In the genomic region with DNA sequence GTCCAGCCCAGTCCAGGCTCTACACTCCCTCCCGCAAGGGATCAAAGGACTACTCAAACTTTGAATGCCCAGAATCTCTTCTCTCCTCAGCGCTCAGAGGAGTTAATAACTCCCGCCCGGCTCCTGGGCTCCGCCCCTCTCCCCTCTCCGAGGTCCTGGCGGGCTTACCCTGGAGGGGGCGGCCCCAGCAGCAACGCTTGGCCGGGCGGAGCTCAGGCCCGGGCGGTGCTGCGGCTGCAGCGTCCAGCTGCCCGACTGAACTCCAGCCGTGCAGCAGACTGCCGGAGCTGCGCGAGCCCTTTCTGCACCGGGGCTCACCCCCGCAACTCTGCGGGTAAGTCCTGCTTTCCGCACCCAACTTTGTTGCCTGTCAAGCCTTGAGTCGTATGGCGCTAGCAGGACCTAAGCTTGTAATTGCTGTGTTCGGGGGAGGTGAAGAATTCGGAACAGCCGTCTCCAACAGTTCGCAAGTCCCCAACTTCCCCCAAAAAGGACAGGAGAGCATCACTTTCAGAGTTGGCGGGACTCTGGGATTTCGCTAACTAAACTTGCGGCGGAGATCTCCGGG, we compare ENCODE assay signal across 8 mouse cellular contexts. TPM values are rescaled to one million over a fixed set of nuclear protein-coding genes. Genes with fewer than 3 reads are reported as not detected.
DNase-seq lines count a peak whose midpoint lies in the region; ATAC-seq and TF ChIP-seq lines count a peak whose summit lies in the region.

A gene (plus strand): TSS at position 187 of the 568 bp plus-strand sequence.

- H3K4me2 ChIP-seq in forebrain, embryonic 13.5 days, result peak within 1 kb of the TSS; percentile 81
- peak within 1 kb of the TSS; percentile 79 for H3K4me2 ChIP-seq in lung, postnatal 0 days (replicated peaks; ENCODE audit: low read depth, low read length)

- peaks cover 13 to 18% of the 10 kb centered on the region in 2 experiments for H3K4me1 ChIP-seq in ES-E14 (ENCODE audit: control insufficient read depth in 2 of 2, insufficient read depth in 2 of 2, low read length in 2 of 2, poor library complexity in 1 of 2)
- peaks cover 15% of the 10 kb centered on the region for H3K4me1 ChIP-seq in forebrain, embryonic 13.5 days
- H3K4me1 ChIP-seq in lung, postnatal 0 days (ENCODE audit: insufficient read depth, low read depth, low read length), result peaks cover 4% of the 10 kb centered on the region; the same call in 1 of the 2 replicates

- no peak for TF ChIP-seq EP300 in lung, postnatal 0 days (IDR thresholded peaks at IDR 0.05)

- TF ChIP-seq CTCF in layer of hippocampus, adult 2 months (conservative IDR thresholded peaks at IDR 0.05), result no peak
- TF ChIP-seq CTCF in lung, postnatal 0 days (IDR thresholded peaks at IDR 0.05), result no peak

- 0 out of 2 replicates have a peak, but pooled peaks cover 1% of the 10 kb centered on the region for H3K36me3 ChIP-seq in ES-E14 (ENCODE audit: control insufficient read depth, insufficient read depth, low read length, poor library complexity, severe bottlenecking)
- H3K36me3 ChIP-seq in forebrain, embryonic 13.5 days (ENCODE audit: poor library complexity, severe bottlenecking), result peaks cover 15% of the 10 kb centered on the region
- H3K36me3 ChIP-seq in lung, postnatal 0 days (ENCODE audit: insufficient read depth, low read length), result peaks cover 6% of the 10 kb centered on the region; the same call in 1 of the 2 replicates

- under 1% methylated on average over 35 of the region's 35 CpGs for WGBS in forebrain, embryonic 13.5 days
- under 1% methylated on average over 35 of the region's 35 CpGs for WGBS in lung, postnatal 0 days

- H3K9ac ChIP-seq in ES-E14 (ENCODE audit: insufficient read depth, low read depth, low read length, poor library complexity, severe bottlenecking), result peak within 1 kb of the TSS; percentile 90
- peak within 1 kb of the TSS; percentile 88 for H3K9ac ChIP-seq in forebrain, embryonic 13.5 days
- H3K9ac ChIP-seq in lung, postnatal 0 days (replicated peaks; ENCODE audit: low read depth), result peak within 1 kb of the TSS; percentile 58

- in situ Hi-C loops in ES-E14 (cut with MboI; ENCODE audit: low sequenced_read_pairs in 2 of 2, unreplicated experiment in 2 of 2), result no loop called here

- H3K9me3 ChIP-seq in ES-E14 (ENCODE audit: control insufficient read depth, insufficient read depth, low read depth, low read length), result no peaks in the 10 kb centered on the region
- no peaks in the 10 kb centered on the region for H3K9me3 ChIP-seq in forebrain, embryonic 13.5 days (replicated peaks)
- no peaks in the 10 kb centered on the region for H3K9me3 ChIP-seq in lung, postnatal 0 days (ENCODE audit: low read length)

- H3K27me3 ChIP-seq in forebrain, embryonic 13.5 days, result no peaks in the 10 kb centered on the region
- no peaks in the 10 kb centered on the region for H3K27me3 ChIP-seq in lung, postnatal 0 days (replicated peaks; ENCODE audit: insufficient read depth, low read length)

- H3K4me3 ChIP-seq in ES-E14 (ENCODE audit: insufficient read depth in 1 of 2, low read depth in 1 of 2, low read length in 2 of 2, poor library complexity in 1 of 2, severe bottlenecking in 1 of 2), result peak within 1 kb of the TSS; percentile 88 to 92
- peak within 1 kb of the TSS; percentile 83 for H3K4me3 ChIP-seq in forebrain, embryonic 13.5 days
- H3K4me3 ChIP-seq in layer of hippocampus, adult 2 months, result peak within 1 kb of the TSS; percentile 63
- peak within 1 kb of the TSS; percentile 92 for H3K4me3 ChIP-seq in lung, postnatal 0 days (ENCODE audit: low read depth, low read length)

- DNase-seq in ES-E14 (ENCODE audit: low read depth, low spot score), result peak; percentile 85
- peak; percentile 81 for DNase-seq in heart, postnatal 25 days (ENCODE audit: low spot score)
- peak; percentile 41 to 42 for DNase-seq in layer of hippocampus, adult 2 months (ENCODE audit: low spot score in 2 of 2)
- peak; percentile 96 for DNase-seq in lung, postnatal 0 days (ENCODE audit: low spot score)
- DNase-seq in ovary, postnatal 10 days (ENCODE audit: low spot score), result peak; percentile 73
- peak; percentile 56 for DNase-seq in thymus, postnatal 14 days

- ATAC-seq in cerebellum, adult (ENCODE audit: insufficient number of reproducible peaks, low FRiP score, low TSS enrichment), result peak; percentile 43
- ATAC-seq in forebrain, embryonic 13.5 days, result peak; percentile 73
- peak; percentile 92 for ATAC-seq in lung, postnatal 0 days

- intact Hi-C loops in heart, postnatal 25 days (cut with DNase I), result loop anchor here (2.0 kb wide), 1 partner anchor 31 kb away; a partner anchor contains a TSS

- peak within 1 kb of the TSS; percentile 80 for H3K27ac ChIP-seq in ES-E14 (ENCODE audit: insufficient read depth, low read depth, low read length, poor library complexity, severe bottlenecking)
- peak within 1 kb of the TSS; percentile 91 for H3K27ac ChIP-seq in forebrain, embryonic 13.5 days
- peak within 1 kb of the TSS; percentile 95 for H3K27ac ChIP-seq in layer of hippocampus, adult 2 months
- H3K27ac ChIP-seq in lung, postnatal 0 days (ENCODE audit: low read length), result peak within 1 kb of the TSS; percentile 85

TF ChIP-seq in ES-E14, 5 proteins besides CTCF, POLR2A, EP300 and RAD21:
- TF ChIP-seq ZC3H11A (IDR thresholded peaks at IDR 0.05; ENCODE audit: borderline replicate concordance, low read depth, low read length) (no peak), MAFK (IDR thresholded peaks at IDR 0.05; ENCODE audit: insufficient read depth, low read depth, low read length) (no peak)

RNA-seq across cellular contexts. Expression of the gene that starts here (rescaled TPM):
- total RNA-seq in ES-E14 (2012; rRNA removed), result 14.6 and 27.9 TPM in 2 replicates
- polyA plus RNA-seq in forebrain, embryonic 13.5 days (2015; fragmentation: Nextera tagmentation; extraction: Ambion mirVana), result 28.8 and 31.0 TPM in 2 replicates
- 10 to 100 TPM; 14.0 to 17.5 TPM for total RNA-seq in heart, postnatal 25 days (2021)
- 10 to 100 TPM; 32.5 to 44.4 TPM for total RNA-seq in layer of hippocampus, adult 2 months (2021)
- polyA plus RNA-seq in lung, postnatal 0 days (2015; fragmentation: Nextera tagmentation; extraction: Ambion mirVana), result 26.9 and 31.1 TPM in 2 replicates

Comparison
In these comparisons a context has a peak if more than half of its experiments do, and no peak if none do; other contexts are left out.
1. Peak in every context shown above with its lines: DNase-seq, ATAC-seq, H3K4me3 ChIP-seq and H3K27ac ChIP-seq.
2. DNase-seq: peak in every context shown above with its lines; median percentile 96 in lung, postnatal 0 days; 85 in ES-E14; 81 in heart, postnatal 25 days; 73 in ovary, postnatal 10 days; 56 in thymus, postnatal 14 days; 42 in layer of hippocampus, adult 2 months.